Mouse (Mus musculus): Measurements from ENCODE around the gene Ppm1k.
"Not testable (repeated sequence)": the region's sequence is repeated elsewhere in the genome, so short reads cannot be mapped to it uniquely, and the experiment has no call there.

Ppm1k gene

GRCm38 (mm10) chr6:57531441-57531840 lies 3.8 kb downstream of the Ppm1k start:
- DNase-seq (ENCODE audit: low spot score): no peak

- DNase-seq (ENCODE audit: low spot score): no peak
Measured at GRCm38 (mm10) chr6:57531011-57531410, 4.3 kb downstream of the Ppm1k start.

- DNase-seq (ENCODE audit: low spot score): no peak
Measured at GRCm38 (mm10) chr6:57529336-57529845, 5.9 kb downstream of the Ppm1k start.

GRCm38 (mm10) chr6:57526933-57527332 lies 8.3 kb downstream of the Ppm1k start:
- DNase-seq (ENCODE audit: low spot score): no peak

GRCm38 (mm10) chr6:57524742-57525141 lies 10.5 kb downstream of the Ppm1k start:
- no peak for DNase-seq (ENCODE audit: low spot score)

- no peak for DNase-seq (ENCODE audit: low spot score)
Measured at GRCm38 (mm10) chr6:57520749-57521652, 14.3 kb downstream of the Ppm1k start.

- DNase-seq (ENCODE audit: low spot score): no peak
Measured at GRCm38 (mm10) chr6:57514035-57514374, 21.3 kb downstream of the Ppm1k start.

GRCm38 (mm10) chr6:57513351-57514034 lies 21.8 kb downstream of the Ppm1k start:
- no peak for DNase-seq (ENCODE audit: low spot score)

GRCm38 (mm10) chr6:57511899-57512298 lies 23.4 kb downstream of the Ppm1k start:
- no peak for DNase-seq (ENCODE audit: low spot score)

- no peak for DNase-seq (ENCODE audit: low spot score)
Measured at GRCm38 (mm10) chr6:57503662-57504379, 31.4 kb downstream of the Ppm1k start.

- DNase-seq (ENCODE audit: low spot score): no peak
Measured at GRCm38 (mm10) chr6:57499209-57499608, 36.1 kb downstream of the Ppm1k start.

- not testable (repeated sequence) for DNase-seq (ENCODE audit: low spot score)
Measured at GRCm38 (mm10) chr6:57468161-57468560, 67.1 kb downstream of the Ppm1k start.
